Mouse (Mus musculus): ENCODE results near the gene Rbfox2.

DNA sequence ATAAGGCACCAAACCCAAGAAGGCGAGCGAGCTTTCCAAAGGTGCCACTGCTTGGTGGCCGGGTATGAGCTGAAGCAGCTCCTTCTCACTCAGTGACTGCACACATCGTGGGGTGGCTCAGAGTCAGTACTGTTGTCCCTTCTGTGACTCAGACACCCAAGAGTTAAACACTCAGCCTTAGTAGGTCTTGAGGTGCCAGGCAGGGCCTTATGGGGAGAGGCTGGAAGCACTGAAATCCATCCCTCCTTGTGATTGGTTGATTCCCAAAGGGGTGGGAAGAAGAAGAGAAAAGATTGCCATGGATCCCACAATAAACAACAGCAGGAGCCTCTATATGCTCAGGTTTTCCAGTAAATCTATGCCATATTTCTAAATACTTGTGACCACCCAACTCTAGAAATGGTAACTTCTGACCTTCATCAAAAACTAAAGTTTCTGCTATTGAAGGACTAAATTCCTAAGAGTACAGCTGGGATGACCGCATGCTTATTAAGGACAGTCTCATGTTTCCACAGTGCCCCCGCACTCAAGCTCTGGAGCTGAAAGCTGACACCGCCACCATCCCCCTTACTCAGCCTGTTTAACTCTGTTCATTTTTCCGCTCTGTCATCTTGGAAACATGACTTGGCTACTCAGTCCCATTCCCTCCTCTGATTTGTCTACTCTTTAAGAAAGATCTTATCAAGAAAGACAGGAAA is 92.2 kb downstream of the Rbfox2 start:
- TF ChIP-seq CTCF (conservative IDR thresholded peaks at IDR 0.05; ENCODE audit: low read length) = no peak
- TF ChIP-seq POU5F1 (IDR thresholded peaks at IDR 0.05; ENCODE audit: borderline replicate concordance, low read length) = no peak
- TF ChIP-seq NANOG (IDR thresholded peaks at IDR 0.05; ENCODE audit: borderline replicate concordance, low read length) = no peak

All from E14TG2a.4 (cell line).